Mouse (Mus musculus): ENCODE data around the gene Btn1a1. TPM values are rescaled to one million over a fixed set of nuclear protein-coding genes. Genes with fewer than 3 reads are reported as not detected.
A peak's percentile ranks its signal among the peaks of the same experiment; 100 is the strongest.

The Btn1a1 gene
- polyA plus RNA-seq (2015; fragmentation: Nextera tagmentation; extraction: Ambion mirVana): 0.05 TPM in 1 of 2 replicates, not detected in the other

DNA sequence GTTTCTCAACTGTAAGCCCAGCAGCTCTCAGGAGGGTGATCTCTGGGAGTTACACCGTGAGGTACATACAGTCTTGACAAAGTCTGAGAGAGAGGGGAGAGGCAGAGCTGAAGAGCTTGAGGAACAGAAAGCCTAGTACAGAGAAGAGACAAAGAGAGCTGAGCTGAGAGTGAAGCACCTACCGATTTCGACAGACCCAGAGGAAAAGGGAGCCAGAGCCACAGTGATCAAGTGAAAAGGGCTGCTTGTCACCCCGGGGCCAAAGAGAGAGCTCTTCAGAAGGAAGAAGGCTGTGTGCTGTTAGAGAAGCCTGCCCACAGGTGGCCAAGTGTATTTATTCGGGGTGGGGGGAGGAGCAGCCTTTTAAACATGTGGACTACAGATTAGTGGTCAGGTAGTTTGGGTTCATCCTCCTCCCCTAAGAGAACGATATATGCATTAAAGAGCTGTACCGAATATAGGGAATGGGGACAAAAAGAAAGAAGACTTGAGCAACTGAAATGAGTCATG, at the start of gene Btn1a1:
Btn1a1 (minus strand) TSS at position 302 of the 510 bp plus-strand sequence.
- no peak for TF ChIP-seq EP300 (optimal IDR thresholded peaks at IDR 0.05)
- TF ChIP-seq CTCF (IDR thresholded peaks at IDR 0.05; ENCODE audit: low read depth): peak; percentile 26; the same call in 1 of the 2 replicates
- 10% methylated on average over 7 of the region's 7 CpGs for WGBS
- DNase-seq (ENCODE audit: low spot score) (peak; percentile 17), ATAC-seq (ENCODE audit: low FRiP score, low TSS enrichment) (no peak)
- H3K9ac ChIP-seq (ENCODE audit: low read length): peak within 1 kb of the TSS; percentile 18
- peaks cover 2% of the 10 kb centered on the region; the same call in 1 of the 2 replicates for H3K4me1 ChIP-seq (replicated peaks; ENCODE audit: control insufficient read depth, insufficient read depth)
- peak within 1 kb of the TSS; percentile 49 for H3K4me3 ChIP-seq (ENCODE audit: low read depth, low read length)
- H3K36me3 ChIP-seq (ENCODE audit: control insufficient read depth, insufficient read depth, low read length): no peaks in the 10 kb centered on the region
- H3K4me2 ChIP-seq (replicated peaks; ENCODE audit: low read depth): peak within 1 kb of the TSS; percentile 74
- no peaks in the 10 kb centered on the region for H3K27me3 ChIP-seq (ENCODE audit: control insufficient read depth, insufficient read depth, low read length)
- H3K9me3 ChIP-seq (ENCODE audit: control insufficient read depth, low read length): no peaks in the 10 kb centered on the region
- H3K27ac ChIP-seq (replicated peaks): no peak within 1 kb of the TSS

- DNase-seq (ENCODE audit: low spot score) (no peak), ATAC-seq (ENCODE audit: low FRiP score, low TSS enrichment) (no peak)
- Histone ChIP-seq H3K9me3 (ENCODE audit: control insufficient read depth, low read length) (no peaks in the 10 kb centered on the region), H3K4me3 (ENCODE audit: low read depth, low read length) (no peak overlapping the region), H3K27ac (replicated peaks) (no peak overlapping the region), H3K27me3 (ENCODE audit: control insufficient read depth, insufficient read depth, low read length) (no peaks in the 10 kb centered on the region), H3K4me2 (replicated peaks; ENCODE audit: low read depth) (no peak overlapping the region), H3K9ac (ENCODE audit: low read length) (no peak overlapping the region), H3K4me1 (replicated peaks; ENCODE audit: control insufficient read depth, insufficient read depth) (no peaks in the 10 kb centered on the region), H3K36me3 (ENCODE audit: control insufficient read depth, insufficient read depth, low read length) (no peaks in the 10 kb centered on the region)
- WGBS: 80% methylated on average over 5 of the region's 5 CpGs
- TF ChIP-seq CTCF (IDR thresholded peaks at IDR 0.05; ENCODE audit: low read depth) (no peak), EP300 (optimal IDR thresholded peaks at IDR 0.05) (no peak)
Measured at GRCm38 (mm10) chr13:23515281-23515680, 49.6 kb upstream of the Btn1a1 start.

DNA sequence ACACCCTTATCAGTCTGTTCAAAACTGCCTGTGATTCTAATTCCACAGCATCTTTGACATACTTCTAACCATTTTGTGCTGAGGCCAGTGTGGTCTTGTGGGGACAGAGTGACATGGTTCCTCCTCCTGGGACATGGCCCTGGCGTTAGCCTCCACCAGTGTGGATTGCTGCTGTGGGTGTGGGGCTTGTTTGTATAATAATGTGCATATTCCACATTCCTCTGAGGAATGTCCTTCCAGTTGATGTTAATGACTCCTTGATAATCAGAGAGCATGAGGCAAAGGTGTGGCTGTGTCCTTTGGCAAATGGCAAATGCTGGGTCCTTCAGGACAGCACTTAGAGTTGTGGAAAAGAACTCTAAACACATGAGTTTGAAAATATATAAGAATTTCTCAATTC, 47.8 kb upstream of the Btn1a1 start:
- TF ChIP-seq CTCF (IDR thresholded peaks at IDR 0.05; ENCODE audit: low read depth) (no peak), EP300 (optimal IDR thresholded peaks at IDR 0.05) (no peak)
- no peak overlapping the region for H3K27ac ChIP-seq (replicated peaks)
- no peaks in the 10 kb centered on the region for H3K36me3 ChIP-seq (ENCODE audit: control insufficient read depth, insufficient read depth, low read length)
- H3K4me3 ChIP-seq (ENCODE audit: low read depth, low read length): no peak overlapping the region
- no peak for ATAC-seq (ENCODE audit: low FRiP score, low TSS enrichment)
- no peaks in the 10 kb centered on the region for H3K4me1 ChIP-seq (replicated peaks; ENCODE audit: control insufficient read depth, insufficient read depth)
- 82% methylated on average over 1 of the region's 1 CpGs for WGBS
- H3K4me2 ChIP-seq (replicated peaks; ENCODE audit: low read depth): no peak overlapping the region
- DNase-seq (ENCODE audit: low spot score): no peak
- H3K9me3 ChIP-seq (ENCODE audit: control insufficient read depth, low read length): no peaks in the 10 kb centered on the region
- no peaks in the 10 kb centered on the region for H3K27me3 ChIP-seq (ENCODE audit: control insufficient read depth, insufficient read depth, low read length)
- H3K9ac ChIP-seq (ENCODE audit: low read length): no peak overlapping the region

DNA sequence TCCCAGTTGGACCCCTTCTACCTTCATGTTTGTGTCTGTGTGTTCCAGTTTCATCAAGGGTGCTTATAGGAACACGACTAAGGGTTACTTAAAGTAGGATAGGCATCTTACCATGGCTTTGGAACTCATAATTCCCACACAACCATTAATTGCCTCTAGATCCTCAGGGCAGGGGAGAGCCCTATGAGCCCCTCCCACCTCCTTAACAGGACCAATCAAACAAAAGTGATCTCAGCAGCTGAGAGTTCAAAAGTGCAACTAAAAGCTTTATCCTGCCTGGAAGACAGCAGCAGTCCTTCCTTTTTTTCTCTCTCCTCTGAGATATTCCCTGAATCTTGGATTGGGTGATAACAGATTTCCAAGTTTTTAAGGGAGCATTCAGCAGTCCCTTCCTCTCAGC, 44.4 kb upstream of the Btn1a1 start:
- TF ChIP-seq CTCF (IDR thresholded peaks at IDR 0.05; ENCODE audit: low read depth): no peak
- TF ChIP-seq EP300 (optimal IDR thresholded peaks at IDR 0.05): no peak
- Histone ChIP-seq H3K27ac (replicated peaks) (no peak overlapping the region), H3K36me3 (ENCODE audit: control insufficient read depth, insufficient read depth, low read length) (no peaks in the 10 kb centered on the region), H3K27me3 (ENCODE audit: control insufficient read depth, insufficient read depth, low read length) (no peaks in the 10 kb centered on the region), H3K4me1 (replicated peaks; ENCODE audit: control insufficient read depth, insufficient read depth) (no peaks in the 10 kb centered on the region), H3K4me2 (replicated peaks; ENCODE audit: low read depth) (no peak overlapping the region), H3K4me3 (ENCODE audit: low read depth, low read length) (no peak overlapping the region), H3K9me3 (ENCODE audit: control insufficient read depth, low read length) (no peaks in the 10 kb centered on the region), H3K9ac (ENCODE audit: low read length) (no peak overlapping the region)
- DNase-seq (ENCODE audit: low spot score): no peak
- no peak for ATAC-seq (ENCODE audit: low FRiP score, low TSS enrichment)
- WGBS: 28% methylated on average over 1 of the region's 1 CpGs

DNA sequence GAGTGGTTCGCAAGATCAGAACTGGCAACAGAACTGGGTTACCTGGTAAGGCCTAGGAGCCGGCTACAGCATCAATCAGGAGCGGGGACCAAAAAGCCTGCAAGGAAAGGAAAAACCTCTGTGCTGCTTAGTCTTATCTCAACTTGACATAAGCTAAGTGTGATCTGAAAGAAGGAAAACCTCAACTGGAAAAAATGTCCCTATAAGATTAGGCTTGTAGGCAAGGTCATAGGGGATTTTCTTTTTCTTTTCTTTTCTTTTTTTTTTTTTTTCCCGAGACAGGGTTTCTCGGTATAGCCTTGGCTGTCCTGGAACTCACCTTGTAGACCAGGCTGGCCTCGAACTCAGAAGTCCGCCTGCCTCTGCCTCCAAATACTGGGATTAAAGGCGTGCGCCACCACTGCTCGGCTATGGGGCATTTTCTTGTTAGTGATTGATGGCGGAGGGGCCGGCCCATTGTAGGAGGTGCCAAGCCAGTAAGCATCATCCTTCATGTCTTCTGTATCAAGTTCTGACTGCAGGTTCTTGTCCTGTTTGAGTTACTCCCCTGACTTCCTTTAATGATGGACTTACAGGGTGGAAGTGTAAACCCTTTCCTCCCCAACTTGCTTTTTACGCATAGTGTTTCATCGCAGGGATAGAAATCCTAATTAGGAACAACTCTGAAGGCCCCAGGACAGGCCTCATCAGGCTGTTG, 41.3 kb upstream of the Btn1a1 start:
- no peak overlapping the region for H3K4me2 ChIP-seq (replicated peaks; ENCODE audit: low read depth)
- no peaks in the 10 kb centered on the region for H3K4me1 ChIP-seq (replicated peaks; ENCODE audit: control insufficient read depth, insufficient read depth)
- peak; percentile 29; the same call in 1 of the 2 replicates for ATAC-seq (ENCODE audit: low FRiP score, low TSS enrichment)
- no peaks in the 10 kb centered on the region for H3K36me3 ChIP-seq (ENCODE audit: control insufficient read depth, insufficient read depth, low read length)
- WGBS: 48% methylated on average over 14 of the region's 14 CpGs
- no peaks in the 10 kb centered on the region for H3K27me3 ChIP-seq (ENCODE audit: control insufficient read depth, insufficient read depth, low read length)
- no peak overlapping the region for H3K4me3 ChIP-seq (ENCODE audit: low read depth, low read length)
- no peak overlapping the region for H3K9ac ChIP-seq (ENCODE audit: low read length)
- DNase-seq (ENCODE audit: low spot score): no peak
- no peak for TF ChIP-seq EP300 (optimal IDR thresholded peaks at IDR 0.05)
- TF ChIP-seq CTCF (IDR thresholded peaks at IDR 0.05; ENCODE audit: low read depth): no peak
- no peak overlapping the region for H3K27ac ChIP-seq (replicated peaks)
- no peaks in the 10 kb centered on the region for H3K9me3 ChIP-seq (ENCODE audit: control insufficient read depth, low read length)

DNA sequence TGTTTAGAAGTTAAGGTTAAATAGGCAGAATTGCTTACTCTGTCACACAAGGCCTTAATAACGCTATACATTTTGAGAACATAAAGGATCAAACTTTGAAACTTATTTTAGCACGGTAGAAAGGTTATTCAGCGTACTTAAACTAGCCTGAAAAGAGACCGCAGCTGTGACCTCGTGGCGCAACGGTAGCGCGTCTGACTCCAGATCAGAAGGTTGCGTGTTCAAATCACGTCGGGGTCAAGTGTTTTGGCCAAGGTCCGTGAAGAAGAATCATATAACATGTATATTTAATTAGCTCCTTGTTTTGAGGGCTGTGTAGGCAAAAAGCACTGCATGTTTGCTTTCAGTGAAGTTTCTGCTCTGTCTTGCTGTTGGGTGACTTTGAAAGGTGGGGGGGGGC, 40.6 kb upstream of the Btn1a1 start:
- Histone ChIP-seq H3K36me3 (ENCODE audit: control insufficient read depth, insufficient read depth, low read length) (no peaks in the 10 kb centered on the region), H3K4me2 (replicated peaks; ENCODE audit: low read depth) (peak overlapping the region; percentile 30; the same call in 1 of the 2 replicates), H3K4me1 (replicated peaks; ENCODE audit: control insufficient read depth, insufficient read depth) (no peaks in the 10 kb centered on the region), H3K27me3 (ENCODE audit: control insufficient read depth, insufficient read depth, low read length) (no peaks in the 10 kb centered on the region), H3K27ac (replicated peaks) (no peak overlapping the region), H3K9ac (ENCODE audit: low read length) (no peak overlapping the region), H3K4me3 (ENCODE audit: low read depth, low read length) (no peak overlapping the region), H3K9me3 (ENCODE audit: control insufficient read depth, low read length) (no peaks in the 10 kb centered on the region)
- 31% methylated on average over 13 of the region's 13 CpGs for WGBS
- DNase-seq (ENCODE audit: low spot score): peak; percentile 49
- ATAC-seq (ENCODE audit: low FRiP score, low TSS enrichment): 0 out of 2 replicates have a peak, but pooled peaks have one; percentile 24
- TF ChIP-seq CTCF (IDR thresholded peaks at IDR 0.05; ENCODE audit: low read depth): no peak
- no peak for TF ChIP-seq EP300 (optimal IDR thresholded peaks at IDR 0.05)
